Mouse (Mus musculus): Measurements from ENCODE around the gene Cyfip2.

GRCm38 (mm10) chr11:46194175-46194574 lies 118.5 kb downstream of the Cyfip2 start:
- TF ChIP-seq CTCF (IDR thresholded peaks at IDR 0.05; ENCODE audit: borderline replicate concordance, control insufficient read depth, extremely low read depth, insufficient read depth, low read length, poor library complexity) (no peak), POLR2A (IDR thresholded peaks at IDR 0.05; ENCODE audit: control insufficient read depth, extremely low read depth, insufficient read depth, low read length, poor library complexity) (no peak)
